Mouse (Mus musculus): ENCODE results near the gene 4933411K16Rik. TPM values are rescaled to one million over a fixed set of nuclear protein-coding genes. Genes with fewer than 3 reads are reported as not detected.

4933411K16Rik gene
- polyA plus RNA-seq, 1 experiment from 2014 or later, result not detected

- no peaks in the 10 kb centered on the region for H3K27me3 ChIP-seq (ENCODE audit: control insufficient read depth, insufficient read depth, low read length)
- H3K9me3 ChIP-seq (replicated peaks; ENCODE audit: control insufficient read depth, low read length), result no peaks in the 10 kb centered on the region
- no peaks in the 10 kb centered on the region; the same call in 1 of the 2 replicates for H3K36me3 ChIP-seq (ENCODE audit: control insufficient read depth, insufficient read depth, low read length)
- H3K4me1 ChIP-seq (ENCODE audit: control insufficient read depth, insufficient read depth, low read length), result peaks cover 14% of the 10 kb centered on the region
- peak overlapping the region; percentile 87 for H3K4me2 ChIP-seq
- peak overlapping the region; percentile 92 for H3K27ac ChIP-seq (ENCODE audit: low read depth, low read length)
- peak overlapping the region; percentile 94 for H3K4me3 ChIP-seq (ENCODE audit: low read depth, low read length)
- peak; percentile 64 for ATAC-seq (replicated peaks; ENCODE audit: insufficient number of reproducible peaks, low FRiP score, low TSS enrichment)
- under 1% methylated on average over 52 of the region's 52 CpGs for WGBS (ENCODE audit: insufficient replicate concordance)
- peak overlapping the region; percentile 91 for H3K9ac ChIP-seq (ENCODE audit: low read depth, low read length)
Measured at GRCm38 (mm10) chr19:42090637-42091141, 38.6 kb downstream of the 4933411K16Rik start.

DNA sequence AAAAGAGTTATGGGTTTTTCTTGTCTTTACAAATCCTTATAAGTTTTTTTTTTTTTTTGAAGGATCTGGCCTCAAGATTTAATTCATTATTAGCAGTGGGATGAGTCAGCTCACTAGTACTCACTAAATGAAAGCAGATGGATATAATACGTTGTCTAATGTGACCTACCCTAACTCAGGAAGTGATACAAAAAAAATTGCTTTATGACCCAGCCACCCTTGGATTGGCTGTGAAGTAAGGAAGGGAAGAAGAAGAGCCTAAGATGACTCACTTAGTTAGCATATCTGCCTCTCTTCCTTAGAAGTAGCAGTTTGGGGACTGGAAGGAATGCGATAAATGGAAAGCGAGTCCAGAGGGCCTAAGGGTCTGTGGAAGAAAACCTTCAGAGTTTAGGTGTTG lies 47.4 kb downstream of the 4933411K16Rik start:
- Histone ChIP-seq H3K9me3 (replicated peaks; ENCODE audit: control insufficient read depth, low read length) (no peaks in the 10 kb centered on the region), H3K4me1 (ENCODE audit: control insufficient read depth, insufficient read depth, low read length) (no peaks in the 10 kb centered on the region), H3K4me3 (ENCODE audit: low read depth, low read length) (no peak overlapping the region), H3K27me3 (ENCODE audit: control insufficient read depth, insufficient read depth, low read length) (no peaks in the 10 kb centered on the region), H3K36me3 (ENCODE audit: control insufficient read depth, insufficient read depth, low read length) (0 out of 2 replicates have a peak, but pooled peaks cover 3% of the 10 kb centered on the region), H3K27ac (ENCODE audit: low read depth, low read length) (no peak overlapping the region), H3K9ac (ENCODE audit: low read depth, low read length) (no peak overlapping the region), H3K4me2 (no peak overlapping the region)
- ATAC-seq (replicated peaks; ENCODE audit: insufficient number of reproducible peaks, low FRiP score, low TSS enrichment), result no peak
- WGBS (ENCODE audit: insufficient replicate concordance), result 93% methylated on average over 3 of the region's 3 CpGs

Other genes with a start within 250 kb of the 4933411K16Rik start
- gene Frat1, start 222.3 kb upstream of the 4933411K16Rik start, polyA plus RNA-seq (2014; fragmentation: Nextera tagmentation; extraction: Ambion mirVana), result 3.5 and 3.6 TPM in 2 replicates
- gene Frat2, start 204.1 kb upstream of the 4933411K16Rik start, polyA plus RNA-seq (2014; fragmentation: Nextera tagmentation; extraction: Ambion mirVana), result 1.1 and 2.2 TPM in 2 replicates
- 8.5 and 10.4 TPM in 2 replicates for gene Rrp12, start 156.1 kb upstream of the 4933411K16Rik start, polyA plus RNA-seq (2014; fragmentation: Nextera tagmentation; extraction: Ambion mirVana)
- 1,127 and 1,144 TPM in 2 replicates for gene Pgam1, start 140.3 kb upstream of the 4933411K16Rik start, polyA plus RNA-seq (2014; fragmentation: Nextera tagmentation; extraction: Ambion mirVana)
- 50.6 and 54.8 TPM in 2 replicates for gene Exosc1, start 118.8 kb upstream of the 4933411K16Rik start, polyA plus RNA-seq (2014; fragmentation: Nextera tagmentation; extraction: Ambion mirVana)
- gene Zdhhc16, start 118.8 kb upstream of the 4933411K16Rik start, polyA plus RNA-seq (2014; fragmentation: Nextera tagmentation; extraction: Ambion mirVana), result 49.5 and 49.6 TPM in 2 replicates
- 24.8 and 26.9 TPM in 2 replicates for gene Mms19, start 71.1 kb upstream of the 4933411K16Rik start, polyA plus RNA-seq (2014; fragmentation: Nextera tagmentation; extraction: Ambion mirVana)
- 9.7 and 10.2 TPM in 2 replicates for gene Ubtd1, start 70.5 kb upstream of the 4933411K16Rik start, polyA plus RNA-seq (2014; fragmentation: Nextera tagmentation; extraction: Ambion mirVana)
- not detected in 2 replicates for gene Ankrd2, start 16.2 kb upstream of the 4933411K16Rik start, polyA plus RNA-seq (2014; fragmentation: Nextera tagmentation; extraction: Ambion mirVana)
- gene Hoga1, start 6.6 kb upstream of the 4933411K16Rik start, polyA plus RNA-seq (2014; fragmentation: Nextera tagmentation; extraction: Ambion mirVana), result 0.72 and 1.6 TPM in 2 replicates
- 17.7 and 18.7 TPM in 2 replicates for gene Morn4, start 34.1 kb downstream of the 4933411K16Rik start, polyA plus RNA-seq (2014; fragmentation: Nextera tagmentation; extraction: Ambion mirVana)
- 14.6 and 16.3 TPM in 2 replicates for gene Pi4k2a, start 38.2 kb downstream of the 4933411K16Rik start, polyA plus RNA-seq (2014; fragmentation: Nextera tagmentation; extraction: Ambion mirVana)
- gene Avpi1, start 76.8 kb downstream of the 4933411K16Rik start, polyA plus RNA-seq (2014; fragmentation: Nextera tagmentation; extraction: Ambion mirVana), result 29.5 and 31.1 TPM in 2 replicates
- 13.9 and 14.4 TPM in 2 replicates for gene Marveld1, start 95.2 kb downstream of the 4933411K16Rik start, polyA plus RNA-seq (2014; fragmentation: Nextera tagmentation; extraction: Ambion mirVana)
- gene Zfyve27, start 111.7 kb downstream of the 4933411K16Rik start, polyA plus RNA-seq (2014; fragmentation: Nextera tagmentation; extraction: Ambion mirVana), result 11.6 and 13.5 TPM in 2 replicates
- gene Sfrp5, start 150.0 kb downstream of the 4933411K16Rik start, polyA plus RNA-seq (2014; fragmentation: Nextera tagmentation; extraction: Ambion mirVana), result 5.7 and 6.1 TPM in 2 replicates
- 0.10 and 0.20 TPM in 2 replicates for gene Golga7b, start 195.3 kb downstream of the 4933411K16Rik start, polyA plus RNA-seq (2014; fragmentation: Nextera tagmentation; extraction: Ambion mirVana)